Mouse (Mus musculus) G1E (cell line): ENCODE data around the gene Endou. TPM values are rescaled to one million over a fixed set of nuclear protein-coding genes. Genes with fewer than 3 reads are reported as not detected.
A peak's percentile ranks its signal among the peaks of the same experiment; 100 is the strongest.

Experiments
- ATAC-seq: 2 replicates; pipeline ENCODE4 v1.8.0; 2016; ENCODE audit warnings: mild to moderate bottlenecking; ENCODE audit not compliant: insufficient number of reproducible peaks, poor library complexity, low FRiP score, severe bottlenecking; ENCODE audit errors: extremely low read depth
- DNase-seq: peaks from one replicate; pipeline ENCODE4 v3.0.0; 2012; ENCODE audit warnings: low spot score
- H3K27me3 ChIP-seq: 2 replicates; pipeline ENCODE4 v1.6.1; 2012; ENCODE audit warnings: mild to moderate bottlenecking, low read length, inconsistent platforms; ENCODE audit not compliant: insufficient read depth
- H3K36me3 ChIP-seq: replicated peaks from 2 replicates; pipeline ENCODE3; 2012; ENCODE audit warnings: mild to moderate bottlenecking, inconsistent platforms
- H3K4me1 ChIP-seq: 2 replicates; pipeline ENCODE4 v1.6.1; 2012; ENCODE audit warnings: low read depth, low read length, inconsistent platforms, mixed read lengths; ENCODE audit not compliant: insufficient read depth
- H3K4me3 ChIP-seq: 2 replicates; pipeline ENCODE4 v1.5.1; 2012; ENCODE audit warnings: low read depth, mild to moderate bottlenecking, inconsistent platforms, low read length, moderate library complexity, mixed read lengths
- H3K9me3 ChIP-seq: replicated peaks from 2 replicates; pipeline ENCODE4 v1.6.1; 2012; ENCODE audit warnings: inconsistent platforms
- CTCF ChIP-seq: IDR thresholded peaks from 2 replicates; pipeline ENCODE4 v1.5.1; 2012; ENCODE audit warnings: low read depth, low read length, inconsistent platforms, mixed read lengths
- GATA1 ChIP-seq: IDR thresholded peaks from 2 replicates; pipeline ENCODE4 v1.6.1; 2012; ENCODE audit warnings: borderline replicate concordance, low read length, inconsistent platforms, mixed read lengths
- GATA2 ChIP-seq: IDR thresholded peaks from 2 replicates; pipeline ENCODE4 v1.6.1; 2012; ENCODE audit warnings: low read depth, low read length, inconsistent platforms, borderline replicate concordance
- POLR2AphosphoS5 ChIP-seq: IDR thresholded peaks from 2 replicates; pipeline ENCODE4 v1.6.1; 2012; ENCODE audit warnings: low read depth, low read length, inconsistent platforms; ENCODE audit not compliant: insufficient replicate concordance
- TAL1 ChIP-seq: conservative IDR thresholded peaks from 2 replicates; pipeline ENCODE4 v1.6.1; 2012; ENCODE audit warnings: low read depth, low read length, inconsistent platforms, mixed read lengths
- polyA plus RNA-seq: library from polyadenylated mRNA; stranded (reverse); fragments of >175 nt; gene quantifications from 2 replicates; pipeline ENCODE4 v1.2.3, GENCODE M21; 2012
- total RNA-seq, 2 experiments: library from RNA; stranded (forward) in 1 of 2; stranded (reverse) in 1 of 2; fragments of 200-1000 nt in 1 of 2; fragments of >200 nt in 1 of 2; fragmentation: Nextera tagmentation in 1 of 2; gene quantifications; 2 replicates each; pipeline ENCODE4 v1.2.3; 2014 to 2017

Endou gene
- not detected in 2 replicates for total RNA-seq (2014; fragmentation: Nextera tagmentation)
- total RNA-seq (2017) = 0.05 and 0.17 TPM in 2 replicates
- not detected in 2 replicates for polyA plus RNA-seq

GRCm38 (mm10) chr15:97731111-97731510 lies at the start of gene Endou:
TSS of gene Endou (minus strand) at chr15:97731339.
- TF ChIP-seq TAL1 (no peak), GATA2 (no peak), CTCF (no peak), POLR2AphosphoS5 (no peak)
- no peak for DNase-seq
- no peak within 1 kb of the TSS for H3K4me3 ChIP-seq
- H3K9me3 ChIP-seq = 0 out of 2 replicates have a peak, but pooled peaks cover 2% of the 10 kb centered on the region
- H3K27me3 ChIP-seq = peaks cover 38% of the 10 kb centered on the region
- no peaks in the 10 kb centered on the region for H3K4me1 ChIP-seq
- H3K36me3 ChIP-seq = no peaks in the 10 kb centered on the region
- no peak for ATAC-seq

- DNase-seq = no peak
- H3K4me1 ChIP-seq = peaks cover 20% of the 10 kb centered on the region
Measured at GRCm38 (mm10) chr15:97780611-97781031, 49.5 kb upstream of the Endou start.

GRCm38 (mm10) chr15:97779576-97779975 lies 48.4 kb upstream of the Endou start:
- Histone ChIP-seq H3K4me3 (no peak overlapping the region), H3K4me1 (peaks cover 15% of the 10 kb centered on the region), H3K36me3 (no peaks in the 10 kb centered on the region), H3K9me3 (no peaks in the 10 kb centered on the region), H3K27me3 (peaks cover 19% of the 10 kb centered on the region)
- DNase-seq = no peak
- ATAC-seq = no peak
- no peak for TF ChIP-seq GATA1
- TF ChIP-seq POLR2AphosphoS5 = no peak
- TF ChIP-seq TAL1 = no peak
- no peak for TF ChIP-seq GATA2
- no peak for TF ChIP-seq CTCF

More at GRCm38 (mm10) chr15:97780611-97781031, 49.5 kb upstream of the Endou start:
- H3K9me3 ChIP-seq = no peaks in the 10 kb centered on the region
- no peak overlapping the region for H3K4me3 ChIP-seq
- TF ChIP-seq GATA1 (no peak), GATA2 (no peak), POLR2AphosphoS5 (no peak), CTCF (no peak), TAL1 (no peak)
- peaks cover under 1% of the 10 kb centered on the region for H3K36me3 ChIP-seq
- no peak for ATAC-seq
- peaks cover 10% of the 10 kb centered on the region for H3K27me3 ChIP-seq

- peaks cover 25% of the 10 kb centered on the region for H3K27me3 ChIP-seq
- H3K4me1 ChIP-seq = peaks cover 19% of the 10 kb centered on the region
- no peak within 1 kb of the TSS for H3K4me3 ChIP-seq
- TF ChIP-seq POLR2AphosphoS5 (no peak), GATA1 (no peak), TAL1 (no peak), CTCF (no peak), GATA2 (no peak)
- ATAC-seq (no peak), DNase-seq (no peak)
- no peaks in the 10 kb centered on the region for H3K9me3 ChIP-seq
- H3K36me3 ChIP-seq = no peaks in the 10 kb centered on the region
Measured at GRCm38 (mm10) chr15:97778311-97779098, 47.4 kb upstream of the Endou start, which contains the start of gene Slc48a1. TSS of gene Slc48a1 (plus strand) at chr15:97778520.

GRCm38 (mm10) chr15:97776919-97777318 lies 45.8 kb upstream of the Endou start:
- TF ChIP-seq TAL1 = no peak
- TF ChIP-seq POLR2AphosphoS5 = no peak
- no peak for TF ChIP-seq CTCF
- TF ChIP-seq GATA1 = no peak
- no peak for TF ChIP-seq GATA2
- ATAC-seq = no peak
- Histone ChIP-seq H3K27me3 (peaks cover 41% of the 10 kb centered on the region), H3K9me3 (no peaks in the 10 kb centered on the region), H3K4me3 (no peak overlapping the region), H3K36me3 (no peaks in the 10 kb centered on the region), H3K4me1 (peaks cover 6% of the 10 kb centered on the region)
- DNase-seq = no peak

GRCm38 (mm10) chr15:97776514-97776913 lies 45.4 kb upstream of the Endou start:
- Histone ChIP-seq H3K4me1 (peaks cover 6% of the 10 kb centered on the region), H3K9me3 (no peaks in the 10 kb centered on the region), H3K36me3 (no peaks in the 10 kb centered on the region), H3K27me3 (peaks cover 43% of the 10 kb centered on the region), H3K4me3 (no peak overlapping the region)
- DNase-seq (peak; percentile 55), ATAC-seq (peak; percentile 65; the same call in 1 of the 2 replicates)
- TF ChIP-seq CTCF (peak; percentile 65; the same call in 1 of the 2 replicates), GATA1 (no peak)
